Mouse (Mus musculus): ENCODE results near the gene Cd244a. TPM values are rescaled to one million over a fixed set of nuclear protein-coding genes. Genes with fewer than 3 reads are reported as not detected.

The Cd244a gene
- polyA plus RNA-seq (2015; fragmentation: Nextera tagmentation; extraction: Ambion mirVana), result not detected in 2 replicates

- no peak for ATAC-seq
- H3K4me3 ChIP-seq (ENCODE audit: low read length), result no peak within 1 kb of the TSS
- no peaks in the 10 kb centered on the region for H3K36me3 ChIP-seq (ENCODE audit: control insufficient read depth, insufficient read depth, low read length)
- H3K4me2 ChIP-seq (ENCODE audit: low read length), result no peak within 1 kb of the TSS
- no peak within 1 kb of the TSS for H3K27ac ChIP-seq (ENCODE audit: low read depth, low read length)
- H3K9me3 ChIP-seq (ENCODE audit: control insufficient read depth, low read length), result no peaks in the 10 kb centered on the region
- H3K9ac ChIP-seq (ENCODE audit: low read depth, low read length), result no peak within 1 kb of the TSS
- WGBS, result 87% methylated on average over 4 of the region's 4 CpGs
- H3K4me1 ChIP-seq (ENCODE audit: control insufficient read depth, insufficient read depth, low read depth, low read length), result no peaks in the 10 kb centered on the region
- H3K27me3 ChIP-seq (replicated peaks; ENCODE audit: control insufficient read depth, insufficient read depth, low read length), result no peaks in the 10 kb centered on the region
Measured at GRCm38 (mm10) chr1:171558898-171559297, at the start of gene Cd244a. Gene Cd244a, plus strand, starts transcription at chr1:171559193.

- no peak for ATAC-seq
- 94% methylated on average over 2 of the region's 2 CpGs for WGBS
- Histone ChIP-seq H3K9ac (ENCODE audit: low read depth, low read length) (no peak overlapping the region), H3K27me3 (replicated peaks; ENCODE audit: control insufficient read depth, insufficient read depth, low read length) (no peaks in the 10 kb centered on the region), H3K9me3 (ENCODE audit: control insufficient read depth, low read length) (no peaks in the 10 kb centered on the region; the same call in 1 of the 2 replicates), H3K4me3 (ENCODE audit: low read length) (no peak overlapping the region), H3K4me2 (ENCODE audit: low read length) (no peak overlapping the region), H3K27ac (ENCODE audit: low read depth, low read length) (no peak overlapping the region), H3K4me1 (ENCODE audit: control insufficient read depth, insufficient read depth, low read depth, low read length) (no peaks in the 10 kb centered on the region), H3K36me3 (ENCODE audit: control insufficient read depth, insufficient read depth, low read length) (no peaks in the 10 kb centered on the region)
Measured at GRCm38 (mm10) chr1:171513234-171513633, 45.8 kb upstream of the Cd244a start.

- ATAC-seq, result no peak
- Histone ChIP-seq H3K27me3 (replicated peaks; ENCODE audit: control insufficient read depth, insufficient read depth, low read length) (no peaks in the 10 kb centered on the region), H3K4me1 (ENCODE audit: control insufficient read depth, insufficient read depth, low read depth, low read length) (no peaks in the 10 kb centered on the region), H3K9me3 (ENCODE audit: control insufficient read depth, low read length) (no peaks in the 10 kb centered on the region; the same call in 1 of the 2 replicates), H3K4me2 (ENCODE audit: low read length) (no peak overlapping the region), H3K27ac (ENCODE audit: low read depth, low read length) (no peak overlapping the region), H3K9ac (ENCODE audit: low read depth, low read length) (no peak overlapping the region), H3K36me3 (ENCODE audit: control insufficient read depth, insufficient read depth, low read length) (no peaks in the 10 kb centered on the region), H3K4me3 (ENCODE audit: low read length) (no peak overlapping the region)
- WGBS, result 91% methylated on average over 1 of the region's 1 CpGs
Measured at GRCm38 (mm10) chr1:171513760-171514159, 45.2 kb upstream of the Cd244a start.

GRCm38 (mm10) chr1:171515039-171515438 is 44.0 kb upstream of the Cd244a start:
- ATAC-seq, result no peak
- H3K27me3 ChIP-seq (replicated peaks; ENCODE audit: control insufficient read depth, insufficient read depth, low read length), result no peaks in the 10 kb centered on the region
- WGBS, result 28% methylated on average over 1 of the region's 1 CpGs
- no peak overlapping the region for H3K4me2 ChIP-seq (ENCODE audit: low read length)
- no peak overlapping the region for H3K27ac ChIP-seq (ENCODE audit: low read depth, low read length)
- H3K4me1 ChIP-seq (ENCODE audit: control insufficient read depth, insufficient read depth, low read depth, low read length), result no peaks in the 10 kb centered on the region
- no peak overlapping the region for H3K9ac ChIP-seq (ENCODE audit: low read depth, low read length)
- no peak overlapping the region for H3K4me3 ChIP-seq (ENCODE audit: low read length)
- H3K36me3 ChIP-seq (ENCODE audit: control insufficient read depth, insufficient read depth, low read length), result no peaks in the 10 kb centered on the region
- no peaks in the 10 kb centered on the region; the same call in 1 of the 2 replicates for H3K9me3 ChIP-seq (ENCODE audit: control insufficient read depth, low read length)

GRCm38 (mm10) chr1:171515557-171515956 is 43.4 kb upstream of the Cd244a start:
- Histone ChIP-seq H3K9ac (ENCODE audit: low read depth, low read length) (no peak overlapping the region), H3K27ac (ENCODE audit: low read depth, low read length) (no peak overlapping the region), H3K4me2 (ENCODE audit: low read length) (no peak overlapping the region), H3K4me1 (ENCODE audit: control insufficient read depth, insufficient read depth, low read depth, low read length) (no peaks in the 10 kb centered on the region), H3K9me3 (ENCODE audit: control insufficient read depth, low read length) (no peaks in the 10 kb centered on the region; the same call in 1 of the 2 replicates), H3K36me3 (ENCODE audit: control insufficient read depth, insufficient read depth, low read length) (no peaks in the 10 kb centered on the region), H3K27me3 (replicated peaks; ENCODE audit: control insufficient read depth, insufficient read depth, low read length) (no peaks in the 10 kb centered on the region), H3K4me3 (ENCODE audit: low read length) (no peak overlapping the region)
- 82% methylated on average over 4 of the region's 4 CpGs for WGBS
- ATAC-seq, result no peak

GRCm38 (mm10) chr1:171531367-171531766 is 27.6 kb upstream of the Cd244a start:
- Histone ChIP-seq H3K4me1 (ENCODE audit: control insufficient read depth, insufficient read depth, low read depth, low read length) (no peaks in the 10 kb centered on the region), H3K4me2 (ENCODE audit: low read length) (no peak overlapping the region), H3K9ac (ENCODE audit: low read depth, low read length) (no peak overlapping the region), H3K27me3 (replicated peaks; ENCODE audit: control insufficient read depth, insufficient read depth, low read length) (no peaks in the 10 kb centered on the region), H3K36me3 (ENCODE audit: control insufficient read depth, insufficient read depth, low read length) (no peaks in the 10 kb centered on the region), H3K4me3 (ENCODE audit: low read length) (no peak overlapping the region), H3K9me3 (ENCODE audit: control insufficient read depth, low read length) (no peaks in the 10 kb centered on the region), H3K27ac (ENCODE audit: low read depth, low read length) (no peak overlapping the region)
- WGBS, result 91% methylated on average over 4 of the region's 4 CpGs
- no peak for ATAC-seq

- ATAC-seq, result no peak
- Histone ChIP-seq H3K27me3 (replicated peaks; ENCODE audit: control insufficient read depth, insufficient read depth, low read length) (no peaks in the 10 kb centered on the region), H3K36me3 (ENCODE audit: control insufficient read depth, insufficient read depth, low read length) (no peaks in the 10 kb centered on the region), H3K9me3 (ENCODE audit: control insufficient read depth, low read length) (no peaks in the 10 kb centered on the region), H3K4me3 (ENCODE audit: low read length) (no peak overlapping the region), H3K4me1 (ENCODE audit: control insufficient read depth, insufficient read depth, low read depth, low read length) (no peaks in the 10 kb centered on the region), H3K27ac (ENCODE audit: low read depth, low read length) (no peak overlapping the region), H3K4me2 (ENCODE audit: low read length) (no peak overlapping the region), H3K9ac (ENCODE audit: low read depth, low read length) (no peak overlapping the region)
- 59% methylated on average over 2 of the region's 2 CpGs for WGBS
Measured at GRCm38 (mm10) chr1:171532830-171533229, 26.2 kb upstream of the Cd244a start.

GRCm38 (mm10) chr1:171534557-171534956 is 24.4 kb upstream of the Cd244a start:
- Histone ChIP-seq H3K4me2 (ENCODE audit: low read length) (no peak overlapping the region), H3K27ac (ENCODE audit: low read depth, low read length) (no peak overlapping the region), H3K9ac (ENCODE audit: low read depth, low read length) (no peak overlapping the region), H3K36me3 (ENCODE audit: control insufficient read depth, insufficient read depth, low read length) (no peaks in the 10 kb centered on the region), H3K4me3 (ENCODE audit: low read length) (no peak overlapping the region), H3K27me3 (replicated peaks; ENCODE audit: control insufficient read depth, insufficient read depth, low read length) (no peaks in the 10 kb centered on the region), H3K4me1 (ENCODE audit: control insufficient read depth, insufficient read depth, low read depth, low read length) (no peaks in the 10 kb centered on the region), H3K9me3 (ENCODE audit: control insufficient read depth, low read length) (no peaks in the 10 kb centered on the region)
- no peak for ATAC-seq

GRCm38 (mm10) chr1:171535194-171535593 is 23.8 kb upstream of the Cd244a start, which contains the start of gene Itln1:
Gene Itln1, minus strand, starts transcription at chr1:171535294.
- H3K27ac ChIP-seq (ENCODE audit: low read depth, low read length), result no peak within 1 kb of the TSS
- H3K9me3 ChIP-seq (ENCODE audit: control insufficient read depth, low read length), result no peaks in the 10 kb centered on the region
- WGBS, result 100% methylated on average over 1 of the region's 1 CpGs
- no peaks in the 10 kb centered on the region for H3K36me3 ChIP-seq (ENCODE audit: control insufficient read depth, insufficient read depth, low read length)
- H3K4me1 ChIP-seq (ENCODE audit: control insufficient read depth, insufficient read depth, low read depth, low read length), result no peaks in the 10 kb centered on the region
- no peak within 1 kb of the TSS for H3K4me2 ChIP-seq (ENCODE audit: low read length)
- no peak for ATAC-seq
- H3K4me3 ChIP-seq (ENCODE audit: low read length), result no peak within 1 kb of the TSS
- no peaks in the 10 kb centered on the region for H3K27me3 ChIP-seq (replicated peaks; ENCODE audit: control insufficient read depth, insufficient read depth, low read length)
- H3K9ac ChIP-seq (ENCODE audit: low read depth, low read length), result no peak within 1 kb of the TSS

GRCm38 (mm10) chr1:171540694-171541093 is 18.3 kb upstream of the Cd244a start:
- Histone ChIP-seq H3K27ac (ENCODE audit: low read depth, low read length) (no peak overlapping the region), H3K4me2 (ENCODE audit: low read length) (no peak overlapping the region), H3K4me1 (ENCODE audit: control insufficient read depth, insufficient read depth, low read depth, low read length) (no peaks in the 10 kb centered on the region), H3K9me3 (ENCODE audit: control insufficient read depth, low read length) (0 out of 2 replicates have a peak, but pooled peaks cover 2% of the 10 kb centered on the region), H3K9ac (ENCODE audit: low read depth, low read length) (no peak overlapping the region), H3K27me3 (replicated peaks; ENCODE audit: control insufficient read depth, insufficient read depth, low read length) (no peaks in the 10 kb centered on the region), H3K36me3 (ENCODE audit: control insufficient read depth, insufficient read depth, low read length) (no peaks in the 10 kb centered on the region), H3K4me3 (ENCODE audit: low read length) (no peak overlapping the region)
- WGBS, result 79% methylated on average over 1 of the region's 1 CpGs
- ATAC-seq, result no peak
